Mouse (Mus musculus) heart, embryonic 16.5 days (tissue): ENCODE results near the gene Defb45. TPM values are rescaled to one million over a fixed set of nuclear protein-coding genes. Genes with fewer than 3 reads are reported as not detected.

ENCODE experiments used
- ATAC-seq: fragments of 200-750 bp; cut with Nextera tagmentation; replicated peaks from 2 replicates; pipeline ENCODE4 v1.8.0; 2017; ENCODE audit warnings: moderate number of reproducible peaks; ENCODE audit not compliant: insufficient read depth, low FRiP score; ENCODE audit errors: extremely low read depth
- H3K27ac ChIP-seq: fragments of 300-500 bp; sonication (generic); 2 replicates; pipeline ENCODE4 v1.5.1; 2014; ENCODE audit warnings: mild to moderate bottlenecking, low read length, control low read depth, moderate library complexity
- H3K27me3 ChIP-seq: fragments of 300-500 bp; sonication (generic); 2 replicates; pipeline ENCODE4 v1.6.1; 2014; ENCODE audit warnings: low read length, mixed read lengths; ENCODE audit not compliant: control insufficient read depth, insufficient read depth
- H3K36me3 ChIP-seq: fragments of 300-500 bp; sonication (generic); 2 replicates; pipeline ENCODE4 v1.6.1; 2014; ENCODE audit not compliant: control insufficient read depth, insufficient read depth
- H3K4me1 ChIP-seq: fragments of 300-500 bp; sonication (generic); 2 replicates; pipeline ENCODE4 v1.6.1; 2014; ENCODE audit warnings: low read length, mixed read lengths; ENCODE audit not compliant: control insufficient read depth, insufficient read depth
- H3K4me2 ChIP-seq: fragments of 300-500 bp; sonication (generic); 2 replicates; pipeline ENCODE4 v1.6.1; 2014; ENCODE audit warnings: low read depth, mild to moderate bottlenecking, control low read depth, low read length
- H3K4me3 ChIP-seq: fragments of 300-500 bp; sonication (generic); 2 replicates; pipeline ENCODE4 v1.5.1; 2014; ENCODE audit warnings: mild to moderate bottlenecking, control low read depth, low read length
- H3K9ac ChIP-seq: fragments of 300-500 bp; sonication (generic); 2 replicates; pipeline ENCODE4 v1.6.1; 2014; ENCODE audit warnings: low read length, control low read depth
- H3K9me3 ChIP-seq: fragments of 300-500 bp; sonication (generic); replicated peaks from 2 replicates; pipeline ENCODE4 v1.6.1; 2016; ENCODE audit warnings: low read length; ENCODE audit not compliant: control insufficient read depth
- WGBS: fragments of 180-500 bp; shearing (Covaris S2); extraction: QIAGEN DNeasy Blood & Tissue Kit; methylation state at CpG from one replicate; pipeline ENCODE4 v1.1.7; 2014; 5-methylcytosine and 5-hydroxymethylcytosine counted together
- polyA plus RNA-seq: library from polyadenylated mRNA; unstranded; fragments of >200 nt; fragmentation: Nextera tagmentation; extraction: Ambion mirVana; gene quantifications from 2 replicates; pipeline ENCODE4 v1.2.1, GENCODE M21; 2015

Gene Defb45
- polyA plus RNA-seq, 1 experiment from 2014 or later: not detected

DNA sequence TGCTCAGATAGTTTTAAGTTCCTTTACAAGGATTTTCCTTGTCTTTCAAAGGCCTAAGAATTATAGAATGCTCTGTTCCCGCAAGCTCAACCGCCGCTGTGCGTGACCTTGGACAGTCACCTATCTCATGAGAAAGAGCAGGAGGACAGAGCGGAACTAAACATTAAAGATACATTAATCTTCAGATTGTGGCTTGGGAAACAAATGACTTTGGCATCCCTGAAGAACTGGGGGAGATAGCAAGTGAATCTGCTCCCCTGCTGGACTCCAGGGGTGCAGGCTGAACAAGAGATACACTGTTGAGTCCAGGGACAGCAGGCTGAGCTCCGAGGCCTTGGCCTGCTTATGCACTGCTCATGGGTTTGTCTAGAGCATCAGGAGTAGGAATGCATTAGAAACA lies 877 bp upstream of the Defb45 start:
- no peak for ATAC-seq
- H3K9ac ChIP-seq: no peak overlapping the region
- no peak overlapping the region for H3K4me3 ChIP-seq
- H3K4me1 ChIP-seq: no peaks in the 10 kb centered on the region
- H3K27me3 ChIP-seq: no peaks in the 10 kb centered on the region
- H3K9me3 ChIP-seq: no peaks in the 10 kb centered on the region
- H3K27ac ChIP-seq: no peak overlapping the region
- H3K36me3 ChIP-seq: no peaks in the 10 kb centered on the region
- WGBS: 75% methylated on average over 6 of the region's 6 CpGs
- no peak overlapping the region for H3K4me2 ChIP-seq

DNA sequence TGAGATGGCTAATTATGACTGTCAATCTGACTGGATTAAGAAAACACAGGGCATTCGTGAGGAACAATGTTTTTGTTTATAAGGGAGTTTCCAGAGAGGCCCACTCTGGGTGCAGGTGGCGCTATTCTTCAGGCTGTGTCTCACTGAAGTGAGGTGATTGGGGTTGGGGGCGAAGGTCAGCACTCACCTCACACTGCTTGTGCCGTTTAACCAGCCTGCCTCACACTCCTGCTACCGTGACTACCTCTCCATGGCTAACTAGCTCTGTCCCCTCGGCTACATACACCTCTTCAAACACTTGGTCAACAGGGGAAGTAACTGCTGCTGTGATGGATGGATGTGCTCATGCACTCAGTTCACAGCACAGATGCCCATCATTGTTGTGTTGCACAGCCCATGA lies 10.2 kb downstream of the Defb45 start:
- 48% methylated on average over 6 of the region's 6 CpGs for WGBS
- H3K36me3 ChIP-seq: no peaks in the 10 kb centered on the region
- no peak overlapping the region for H3K27ac ChIP-seq
- H3K9me3 ChIP-seq: no peaks in the 10 kb centered on the region
- no peak overlapping the region for H3K4me2 ChIP-seq
- no peak overlapping the region for H3K4me3 ChIP-seq
- H3K27me3 ChIP-seq: no peaks in the 10 kb centered on the region
- no peak overlapping the region for H3K9ac ChIP-seq
- ATAC-seq: no peak
- no peaks in the 10 kb centered on the region for H3K4me1 ChIP-seq

DNA sequence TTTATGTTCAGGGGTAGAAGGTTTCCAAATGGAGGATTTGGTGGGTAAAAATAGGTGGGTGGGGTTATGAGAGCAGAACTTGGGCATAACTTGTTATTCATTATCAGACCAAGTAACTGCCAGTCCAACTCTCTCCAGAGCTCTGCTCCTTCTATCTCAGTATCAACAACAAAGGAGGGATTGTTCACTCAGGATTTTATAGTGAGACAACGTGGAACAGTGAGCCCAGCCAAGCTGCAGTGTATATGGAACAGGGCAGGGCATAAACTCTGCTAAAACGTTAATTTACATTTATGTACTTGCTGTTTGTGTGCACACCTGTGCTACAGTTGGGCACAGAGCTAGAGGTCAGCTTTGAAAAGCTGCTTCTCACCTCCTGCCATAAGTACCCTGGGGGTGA lies 10.7 kb downstream of the Defb45 start:
- 38% methylated on average over 2 of the region's 2 CpGs for WGBS
- Histone ChIP-seq H3K9ac (no peak overlapping the region), H3K27me3 (no peaks in the 10 kb centered on the region), H3K4me1 (no peaks in the 10 kb centered on the region), H3K27ac (no peak overlapping the region), H3K4me2 (no peak overlapping the region), H3K4me3 (no peak overlapping the region), H3K36me3 (no peaks in the 10 kb centered on the region), H3K9me3 (no peaks in the 10 kb centered on the region)
- no peak for ATAC-seq

DNA sequence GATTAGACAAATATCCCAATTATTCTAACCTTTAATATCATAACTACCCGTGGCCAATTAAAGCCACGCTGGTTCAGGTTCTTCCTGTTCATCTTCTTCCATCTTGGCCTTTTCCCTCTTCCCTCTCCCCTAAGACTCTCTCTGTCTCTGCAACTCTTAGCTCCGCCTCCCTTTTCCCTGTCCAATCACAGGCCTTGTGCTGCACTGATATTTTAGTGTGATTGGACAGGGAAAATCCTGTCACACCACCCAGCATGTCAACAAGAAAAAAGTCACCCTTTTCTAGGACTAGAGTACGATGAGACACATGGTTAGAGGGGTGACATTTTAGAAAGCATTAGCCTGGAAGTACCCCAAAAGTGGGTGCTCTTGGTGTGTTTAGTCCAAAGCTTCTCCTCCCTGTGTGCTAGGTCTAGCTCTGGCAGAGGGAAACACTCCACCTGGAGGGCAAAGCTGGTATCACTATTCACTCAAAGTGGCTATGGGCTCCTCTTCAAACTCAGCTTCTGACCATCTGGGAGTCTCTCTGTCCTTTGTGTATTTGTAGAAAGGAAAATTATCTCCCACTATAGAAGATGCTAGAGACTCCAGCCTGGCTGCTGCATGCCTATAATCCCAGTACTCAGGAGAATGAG lies 12.2 kb downstream of the Defb45 start:
- WGBS: 65% methylated on average over 4 of the region's 4 CpGs
- H3K4me1 ChIP-seq: no peaks in the 10 kb centered on the region

DNA sequence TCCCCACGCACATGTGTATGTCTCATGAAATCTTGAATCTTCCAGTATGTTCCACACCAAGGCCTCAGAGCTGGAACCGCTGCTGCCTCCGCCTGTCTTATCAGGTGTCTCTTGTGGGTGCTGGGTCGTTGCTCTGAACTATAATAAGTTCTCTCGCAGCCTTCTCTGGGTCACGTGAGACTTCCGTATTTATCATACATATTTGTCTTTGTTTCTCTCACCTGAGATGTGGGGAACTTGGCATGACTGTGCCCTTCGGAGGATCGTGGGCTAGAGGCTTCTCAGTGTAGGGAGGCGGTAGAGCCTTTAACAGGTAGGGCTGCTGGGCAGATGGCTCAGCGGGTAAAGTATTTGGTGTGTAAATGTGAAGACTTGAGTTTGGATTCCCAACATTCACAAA lies 18.6 kb downstream of the Defb45 start:
- Histone ChIP-seq H3K36me3 (no peaks in the 10 kb centered on the region), H3K4me1 (no peaks in the 10 kb centered on the region), H3K9ac (no peak overlapping the region), H3K4me3 (no peak overlapping the region), H3K4me2 (no peak overlapping the region), H3K27ac (no peak overlapping the region), H3K9me3 (no peaks in the 10 kb centered on the region), H3K27me3 (no peaks in the 10 kb centered on the region)
- 57% methylated on average over 11 of the region's 11 CpGs for WGBS
- ATAC-seq: no peak

More for the DNA sequence above, 12.2 kb downstream of the Defb45 start:
- Histone ChIP-seq H3K27ac (no peak overlapping the region), H3K9me3 (no peaks in the 10 kb centered on the region), H3K4me2 (no peak overlapping the region), H3K36me3 (no peaks in the 10 kb centered on the region), H3K9ac (no peak overlapping the region), H3K27me3 (no peaks in the 10 kb centered on the region), H3K4me3 (no peak overlapping the region)
- no peak for ATAC-seq

DNA sequence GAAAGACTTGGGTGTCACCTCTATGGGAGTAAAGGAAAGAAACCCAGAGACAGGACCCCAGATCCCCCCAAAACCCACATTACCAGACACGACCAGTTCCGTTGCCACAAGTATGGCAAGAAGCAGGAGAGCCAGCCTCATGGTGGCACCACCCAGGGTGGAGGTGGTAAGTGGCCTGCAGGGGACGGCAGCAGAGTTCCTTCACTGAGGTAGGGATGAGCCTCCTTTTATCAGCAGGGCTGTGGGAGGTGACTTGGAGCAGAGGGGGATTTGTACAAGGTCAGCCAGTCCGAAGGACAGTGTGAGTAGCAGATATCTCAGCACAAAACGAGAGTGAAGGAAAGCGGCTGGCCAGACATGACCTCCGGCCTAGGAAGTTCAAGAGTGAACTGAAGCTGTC lies 19.1 kb downstream of the Defb45 start, which contains the start of gene Defb19:
TSS of gene Defb19 (minus strand) at position 206 of the 400 bp plus-strand sequence.
- Histone ChIP-seq H3K9ac (no peak within 1 kb of the TSS), H3K4me3 (no peak within 1 kb of the TSS), H3K27ac (no peak within 1 kb of the TSS), H3K36me3 (no peaks in the 10 kb centered on the region), H3K9me3 (no peaks in the 10 kb centered on the region), H3K4me2 (no peak within 1 kb of the TSS), H3K27me3 (no peaks in the 10 kb centered on the region), H3K4me1 (no peaks in the 10 kb centered on the region)
- ATAC-seq: no peak
- WGBS: 48% methylated on average over 7 of the region's 7 CpGs

DNA sequence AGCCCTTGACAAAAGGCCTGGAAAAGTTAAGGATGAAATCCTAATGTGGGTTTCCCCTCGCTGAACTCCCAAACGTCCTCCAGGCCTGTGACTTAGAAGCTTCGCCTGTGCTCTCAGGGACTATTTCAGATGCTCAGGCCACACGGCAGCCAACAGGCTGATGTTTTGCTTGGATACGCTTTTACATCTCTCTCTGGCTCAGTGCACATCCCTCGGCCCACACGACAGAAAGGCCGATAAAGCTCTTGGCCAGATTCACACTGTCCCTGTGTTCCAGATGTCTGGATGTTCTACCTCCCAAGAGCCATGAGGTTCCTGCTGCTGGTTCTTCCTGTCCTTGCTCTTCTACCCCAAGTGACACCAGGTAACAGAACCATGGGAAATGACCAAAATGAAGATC lies 25.7 kb downstream of the Defb45 start:
- WGBS: 83% methylated on average over 8 of the region's 8 CpGs
- no peak for ATAC-seq
- Histone ChIP-seq H3K9me3 (0 out of 2 replicates have a peak, but pooled peaks cover 3% of the 10 kb centered on the region), H3K36me3 (no peaks in the 10 kb centered on the region), H3K4me3 (no peak overlapping the region), H3K27me3 (0 out of 2 replicates have a peak, but pooled peaks cover 2% of the 10 kb centered on the region), H3K27ac (no peak overlapping the region), H3K4me2 (no peak overlapping the region), H3K9ac (no peak overlapping the region), H3K4me1 (no peaks in the 10 kb centered on the region)

DNA sequence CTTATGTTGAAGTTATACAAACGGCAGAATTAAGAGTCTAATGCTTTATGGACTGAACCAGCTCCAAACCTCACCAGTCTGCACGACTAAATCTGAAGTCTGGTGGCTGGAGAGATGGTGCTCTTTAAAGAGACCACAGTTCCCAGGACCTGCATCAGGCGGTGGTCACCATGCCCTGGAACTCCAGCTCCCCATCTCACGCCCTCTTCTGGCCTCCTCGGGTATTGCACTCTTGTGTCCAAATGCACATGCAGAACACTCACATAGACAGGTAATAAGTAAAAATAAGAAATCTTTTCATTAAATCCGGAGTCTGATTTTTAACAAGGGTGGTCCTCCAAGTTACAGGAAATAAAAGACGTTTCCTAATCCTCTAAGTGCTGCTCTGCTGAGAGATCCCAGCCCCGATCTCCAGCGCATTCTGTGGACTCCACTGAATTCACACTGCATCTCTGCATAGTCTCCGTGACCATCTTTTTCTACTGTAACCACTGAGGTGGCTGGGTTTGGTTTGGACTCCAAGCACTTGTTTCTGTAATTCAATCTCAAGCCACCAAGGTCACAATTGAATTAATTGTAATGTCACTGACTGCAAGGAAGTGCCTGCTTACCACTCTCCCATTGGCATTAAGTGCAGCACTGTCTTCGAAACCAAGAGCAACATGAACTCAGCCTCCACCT lies 26.9 kb downstream of the Defb45 start, which contains the start of gene Defb21:
TSS of gene Defb21 (plus strand) at position 631 of the 681 bp plus-strand sequence.
- no peaks in the 10 kb centered on the region for H3K36me3 ChIP-seq
- no peak within 1 kb of the TSS for H3K9ac ChIP-seq
- 0 out of 2 replicates have a peak, but pooled peaks cover 3% of the 10 kb centered on the region for H3K9me3 ChIP-seq
- no peak within 1 kb of the TSS for H3K4me3 ChIP-seq
- H3K4me1 ChIP-seq: no peaks in the 10 kb centered on the region
- WGBS: 61% methylated on average over 11 of the region's 11 CpGs
- no peak for ATAC-seq
- H3K27me3 ChIP-seq: 0 out of 2 replicates have a peak, but pooled peaks cover 2% of the 10 kb centered on the region
- H3K27ac ChIP-seq: no peak within 1 kb of the TSS
- no peak within 1 kb of the TSS for H3K4me2 ChIP-seq

DNA sequence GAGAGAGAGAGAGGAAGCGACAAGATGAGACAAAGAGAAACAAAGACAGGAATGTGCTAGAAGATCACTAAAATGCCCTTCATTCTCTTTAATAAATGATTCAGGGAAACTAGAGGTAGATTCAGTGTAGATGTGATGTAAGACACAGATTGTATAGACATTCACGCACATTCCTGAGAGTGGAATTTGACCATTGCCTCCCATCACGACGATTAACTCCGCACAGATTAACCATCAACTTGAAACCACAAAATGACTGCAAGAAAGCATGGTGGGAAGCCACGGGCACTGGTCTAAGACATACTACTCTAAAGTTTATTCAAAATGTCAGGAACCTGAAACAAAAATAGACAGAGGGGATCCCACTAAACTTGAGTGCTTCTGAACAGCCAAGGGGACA lies 28.9 kb downstream of the Defb45 start:
- no peak for ATAC-seq

More for the DNA sequence above, 28.9 kb downstream of the Defb45 start:
- 0 out of 2 replicates have a peak, but pooled peaks cover 2% of the 10 kb centered on the region for H3K27me3 ChIP-seq
- WGBS: 66% methylated on average over 6 of the region's 6 CpGs
- H3K9ac ChIP-seq: no peak overlapping the region
- H3K9me3 ChIP-seq: 0 out of 2 replicates have a peak, but pooled peaks cover 3% of the 10 kb centered on the region
- no peaks in the 10 kb centered on the region for H3K36me3 ChIP-seq
- H3K4me2 ChIP-seq: no peak overlapping the region
- no peak overlapping the region for H3K4me3 ChIP-seq
- no peak overlapping the region for H3K27ac ChIP-seq
- no peaks in the 10 kb centered on the region for H3K4me1 ChIP-seq
